Mouse (Mus musculus) intestine, postnatal 0 days (tissue): ENCODE results near the gene Atf6. TPM values are rescaled to one million over a fixed set of nuclear protein-coding genes. Genes with fewer than 3 reads are reported as not detected.

Source experiments
- ATAC-seq: fragments of 200-750 bp; cut with Nextera tagmentation; 2 replicates; pipeline ENCODE4 v1.8.0; 2017; ENCODE audit warnings: mild to moderate bottlenecking, moderate TSS enrichment, moderate library complexity
- H3K27ac ChIP-seq: fragments of 300-500 bp; sonication (generic); 2 replicates; pipeline ENCODE4 v1.5.1; 2014; ENCODE audit warnings: mild to moderate bottlenecking, low read depth, low read length, moderate library complexity
- H3K27me3 ChIP-seq: fragments of 300-500 bp; sonication (generic); replicated peaks from 2 replicates; pipeline ENCODE4 v1.6.1; 2014; ENCODE audit warnings: low read length, mixed read lengths; ENCODE audit not compliant: control insufficient read depth, insufficient read depth
- H3K36me3 ChIP-seq: fragments of 300-500 bp; sonication (generic); 2 replicates; pipeline ENCODE4 v1.6.1; 2014; ENCODE audit warnings: mild to moderate bottlenecking, moderate library complexity; ENCODE audit not compliant: control insufficient read depth, insufficient read depth
- H3K4me1 ChIP-seq: fragments of 300-500 bp; sonication (generic); replicated peaks from 2 replicates; pipeline ENCODE4 v1.6.1; 2014; ENCODE audit warnings: antibody characterized with exemption, low read length, mixed read lengths; ENCODE audit not compliant: control insufficient read depth, insufficient read depth
- H3K4me2 ChIP-seq: fragments of 300-500 bp; sonication (generic); replicated peaks from 2 replicates; pipeline ENCODE4 v1.6.1; 2014; ENCODE audit warnings: low read depth, mild to moderate bottlenecking, moderate library complexity
- H3K4me3 ChIP-seq: fragments of 300-500 bp; sonication (generic); 2 replicates; pipeline ENCODE4 v1.5.1; 2014; ENCODE audit warnings: low read depth, low read length
- H3K9ac ChIP-seq: fragments of 300-500 bp; sonication (generic); 2 replicates; pipeline ENCODE4 v1.6.1; 2014; ENCODE audit warnings: mild to moderate bottlenecking, low read depth, low read length
- H3K9me3 ChIP-seq: fragments of 300-500 bp; sonication (generic); 2 replicates; pipeline ENCODE4 v1.6.1; 2016; ENCODE audit warnings: mixed run types; ENCODE audit not compliant: control insufficient read depth
- CTCF ChIP-seq: sonication (generic); IDR thresholded peaks from 2 replicates; pipeline ENCODE4 v1.5.1; 2016; ENCODE audit warnings: low read depth, mild to moderate bottlenecking, control low read depth, antibody characterized with exemption, moderate library complexity
- WGBS: fragments of 180-500 bp; shearing (Covaris S2); extraction: QIAGEN DNeasy Blood & Tissue Kit; methylation state at CpG from one replicate; pipeline ENCODE4 v1.1.7; 2014; 5-methylcytosine and 5-hydroxymethylcytosine counted together
- polyA plus RNA-seq: library from polyadenylated mRNA; unstranded; fragments of >200 nt; fragmentation: Nextera tagmentation; extraction: Ambion mirVana; gene quantifications from 2 replicates; pipeline ENCODE4 v1.2.1, GENCODE M21; 2015

Gene Atf6
- polyA plus RNA-seq, 1 experiment from 2014 or later, result 5.4 TPM

- WGBS, result 12% methylated on average over 14 of the region's 14 CpGs
- Histone ChIP-seq H3K27me3 (no peaks in the 10 kb centered on the region), H3K4me2 (peak overlapping the region; percentile 84), H3K36me3 (no peaks in the 10 kb centered on the region), H3K9me3 (no peaks in the 10 kb centered on the region), H3K9ac (no peak overlapping the region), H3K4me1 (no peaks in the 10 kb centered on the region), H3K4me3 (peak overlapping the region; percentile 73), H3K27ac (no peak overlapping the region)
- ATAC-seq, result peak; percentile 14; the same call in 1 of the 2 replicates
- TF ChIP-seq CTCF, result no peak
Measured at GRCm38 (mm10) chr1:170868905-170869283, 1.3 kb upstream of the Atf6 start.

- TF ChIP-seq CTCF, result no peak
- under 1% methylated on average over 33 of the region's 33 CpGs for WGBS
- peak; percentile 77 for ATAC-seq
- H3K4me2 ChIP-seq, result peak overlapping the region; percentile 84
- no peaks in the 10 kb centered on the region for H3K9me3 ChIP-seq
- H3K36me3 ChIP-seq, result no peaks in the 10 kb centered on the region
- 0 out of 2 replicates have a peak overlapping the region, but pooled peaks have one; percentile 68 for H3K9ac ChIP-seq
- peak overlapping the region; percentile 73 for H3K4me3 ChIP-seq
- H3K4me1 ChIP-seq, result no peaks in the 10 kb centered on the region
- H3K27ac ChIP-seq, result no peak overlapping the region
- H3K27me3 ChIP-seq, result no peaks in the 10 kb centered on the region
Measured at GRCm38 (mm10) chr1:170868107-170868904, 735 bp upstream of the Atf6 start.

- WGBS, result 2% methylated on average over 30 of the region's 30 CpGs
- H3K9me3 ChIP-seq, result no peaks in the 10 kb centered on the region
Measured at GRCm38 (mm10) chr1:170866992-170867690, 430 bp downstream of the Atf6 start.

DNA sequence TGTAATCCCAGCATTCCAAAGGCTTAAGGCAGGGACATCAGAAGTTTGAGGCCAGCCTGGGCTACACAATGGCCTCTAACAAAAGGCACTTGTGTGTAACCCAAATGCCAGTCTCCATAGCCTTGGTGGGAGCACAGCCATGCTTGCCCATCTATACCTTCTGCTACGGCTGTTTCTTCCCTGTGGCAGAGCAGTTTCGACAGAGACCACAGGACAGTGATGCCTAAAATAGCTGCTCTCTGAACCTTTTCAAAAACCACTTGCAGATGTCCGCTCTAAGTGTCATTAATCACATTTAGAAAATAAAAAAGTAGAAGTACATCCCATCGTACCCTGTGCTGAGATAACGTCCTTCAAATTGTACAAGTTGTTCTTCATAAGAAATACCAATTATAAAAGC is 2.2 kb downstream of the Atf6 start:
- Histone ChIP-seq H3K4me1 (no peaks in the 10 kb centered on the region), H3K9ac (no peak overlapping the region), H3K27me3 (no peaks in the 10 kb centered on the region), H3K4me3 (no peak overlapping the region), H3K36me3 (no peaks in the 10 kb centered on the region), H3K27ac (no peak overlapping the region), H3K4me2 (no peak overlapping the region), H3K9me3 (no peaks in the 10 kb centered on the region)
- no peak for TF ChIP-seq CTCF
- no peak for ATAC-seq
- WGBS, result 88% methylated on average over 5 of the region's 5 CpGs

More at GRCm38 (mm10) chr1:170866992-170867690, 430 bp downstream of the Atf6 start:
- ATAC-seq, result peak; percentile 39
- TF ChIP-seq CTCF, result no peak
- Histone ChIP-seq H3K9ac (peak overlapping the region; percentile 68), H3K4me1 (no peaks in the 10 kb centered on the region), H3K27ac (peak overlapping the region; percentile 55), H3K4me2 (peak overlapping the region; percentile 84), H3K4me3 (peak overlapping the region; percentile 73), H3K27me3 (no peaks in the 10 kb centered on the region), H3K36me3 (no peaks in the 10 kb centered on the region)

DNA sequence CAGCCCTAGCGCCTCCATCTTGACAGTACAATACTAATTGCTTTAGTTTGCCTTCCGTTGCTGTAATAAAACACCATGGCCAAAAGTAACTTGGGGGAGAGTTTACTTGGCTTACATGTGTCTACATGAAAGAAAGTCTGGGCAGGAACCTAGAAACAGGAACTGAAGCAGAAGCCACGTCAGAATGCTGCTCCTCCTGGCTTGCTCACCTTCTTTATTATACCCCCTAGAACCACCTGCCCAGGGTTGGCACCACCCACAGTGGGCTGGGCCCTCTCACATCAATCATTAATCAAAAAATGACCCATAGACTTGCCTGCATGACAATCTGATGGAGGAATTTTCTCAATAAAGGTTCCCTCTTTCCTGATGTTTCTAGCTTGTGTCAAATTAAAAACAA is 2.8 kb downstream of the Atf6 start:
- Histone ChIP-seq H3K9me3 (no peaks in the 10 kb centered on the region), H3K4me1 (no peaks in the 10 kb centered on the region), H3K36me3 (no peaks in the 10 kb centered on the region), H3K27ac (no peak overlapping the region), H3K27me3 (no peaks in the 10 kb centered on the region), H3K4me2 (no peak overlapping the region), H3K9ac (no peak overlapping the region), H3K4me3 (no peak overlapping the region)
- 68% methylated on average over 3 of the region's 3 CpGs for WGBS
- ATAC-seq, result no peak
- no peak for TF ChIP-seq CTCF

DNA sequence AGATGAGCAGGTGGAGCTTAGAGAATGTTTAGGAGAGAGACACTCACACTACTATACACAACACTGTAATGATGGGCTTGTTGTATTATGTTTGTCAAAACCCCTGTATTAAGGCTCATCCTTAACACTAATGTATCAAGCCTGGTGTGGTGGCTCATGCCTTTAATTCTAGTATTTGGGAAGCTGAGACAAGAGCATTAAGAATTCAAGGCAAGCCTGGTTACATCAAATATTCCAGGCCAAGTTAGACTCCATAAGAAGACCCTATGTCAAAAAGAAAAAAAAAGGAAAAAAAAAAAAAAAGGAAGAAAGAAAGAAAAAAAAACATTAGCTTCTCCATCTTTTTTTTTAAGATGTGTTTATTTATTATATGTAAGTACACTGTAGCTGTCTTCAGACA is 3.3 kb downstream of the Atf6 start:
- Histone ChIP-seq H3K27ac (no peak overlapping the region), H3K36me3 (no peaks in the 10 kb centered on the region), H3K4me1 (no peaks in the 10 kb centered on the region), H3K4me2 (no peak overlapping the region), H3K4me3 (no peak overlapping the region), H3K27me3 (no peaks in the 10 kb centered on the region), H3K9ac (no peak overlapping the region), H3K9me3 (no peaks in the 10 kb centered on the region)
- no peak for ATAC-seq
- TF ChIP-seq CTCF, result no peak
